Mouse (Mus musculus) kidney, adult 2 months (tissue): Measurements from ENCODE around the gene Isoc2a.

Experiments
- CTCF ChIP-seq: fragments of 200-500 bp; conservative IDR thresholded peaks from 2 replicates; pipeline ENCODE4 v1.5.1; 2011; ENCODE audit warnings: low read depth, mild to moderate bottlenecking, control low read depth, low read length, moderate library complexity, mixed read lengths; ENCODE audit not compliant: insufficient read depth, insufficient read length
- POLR2A ChIP-seq: fragments of 200-500 bp; IDR thresholded peaks from one replicate; pipeline ENCODE4 v1.6.1; 2011; ENCODE audit warnings: low read depth, low read length, control low read depth

DNA sequence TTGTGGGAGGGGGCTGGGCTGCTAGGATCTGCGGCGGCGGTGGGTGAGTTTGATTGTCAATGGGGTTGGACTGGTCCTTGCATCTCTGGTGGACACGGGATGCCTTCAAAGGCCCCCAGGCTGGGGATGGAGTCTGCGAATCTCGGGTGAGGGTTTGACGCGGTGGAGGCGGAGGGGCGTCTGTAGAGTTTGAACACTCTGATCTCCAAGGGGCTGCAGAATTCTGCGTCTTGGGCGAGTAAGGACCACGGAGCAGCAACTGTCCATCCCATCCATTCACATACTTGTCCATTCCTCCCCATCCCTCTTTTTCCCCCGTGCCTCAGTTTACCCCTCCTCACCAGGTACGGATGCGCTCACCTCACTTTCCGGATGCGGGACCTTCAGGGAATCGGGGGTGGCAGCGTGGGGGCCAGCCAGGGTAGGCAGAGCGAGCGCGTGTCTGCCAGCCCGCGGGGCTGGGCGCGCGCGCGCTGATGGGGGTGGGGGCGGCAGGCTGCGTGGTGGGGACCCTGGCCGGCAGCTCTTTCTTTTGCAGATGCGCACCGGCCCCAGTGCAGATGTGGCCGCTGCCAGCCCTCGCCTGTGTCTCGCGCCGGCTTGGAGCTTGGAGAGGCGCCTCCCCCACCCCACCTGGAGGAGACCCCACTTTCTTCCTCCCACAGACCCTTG lies 32.6 kb upstream of the Isoc2a start, which contains the start of gene Shisa7:
- TF ChIP-seq CTCF (no peak), POLR2A (no peak)
